Mouse (Mus musculus) MEL (cell line): ENCODE data around the gene Fam205a1.

Source experiments
- CTCF ChIP-seq, 3 experiments: IDR thresholded peaks in 2 of 3; conservative IDR thresholded peaks in 1 of 3; 2 replicates each; pipeline ENCODE4 v1.5.1; 2011 to 2012; ENCODE audit warnings: low read length in 3 of 3, low read depth in 2 of 3, mild to moderate bottlenecking in 2 of 3, improper control_type of control experiment in 1 of 3, inconsistent platforms in 1 of 3, mixed read lengths in 1 of 3, moderate library complexity in 1 of 3; ENCODE audit not compliant: control insufficient read depth in 1 of 3, insufficient read depth in 1 of 3, poor library complexity in 1 of 3, severe bottlenecking in 1 of 3
- EP300 ChIP-seq, 2 experiments: IDR thresholded peaks; 2 replicates each; pipeline ENCODE4 v1.6.1; 2011; ENCODE audit warnings: improper control_type of control experiment in 2 of 2, low read length in 2 of 2, low read depth in 1 of 2, mild to moderate bottlenecking in 1 of 2
- GATA1 ChIP-seq: IDR thresholded peaks from 2 replicates; pipeline ENCODE4 v1.6.1; 2011; ENCODE audit warnings: low read depth, low read length, improper control_type of control experiment
- HCFC1 ChIP-seq: IDR thresholded peaks from 2 replicates; pipeline ENCODE4 v1.6.1; 2012; ENCODE audit warnings: low read depth, mild to moderate bottlenecking, inconsistent platforms, low read length, improper control_type of control experiment, moderate library complexity
- MXI1 ChIP-seq: IDR thresholded peaks from 2 replicates; pipeline ENCODE4 v1.6.1; 2011; ENCODE audit warnings: mild to moderate bottlenecking, low read depth, low read length, improper control_type of control experiment
- MYC ChIP-seq: IDR thresholded peaks from 2 replicates; pipeline ENCODE4 v1.6.1; 2011; ENCODE audit warnings: low read depth, mild to moderate bottlenecking, low read length, improper control_type of control experiment, moderate library complexity
- TBP ChIP-seq: IDR thresholded peaks from 2 replicates; pipeline ENCODE4 v1.8.0; 2011; ENCODE audit warnings: low read depth, low read length, improper control_type of control experiment
- UBTF ChIP-seq: IDR thresholded peaks from 2 replicates; pipeline ENCODE4 v1.6.1; 2012; ENCODE audit warnings: low read depth, mild to moderate bottlenecking, inconsistent platforms, low read length, improper control_type of control experiment, moderate library complexity, borderline replicate concordance; ENCODE audit not compliant: insufficient read depth
- USF1 ChIP-seq: IDR thresholded peaks from 2 replicates; pipeline ENCODE4 v1.6.1; 2014; ENCODE audit warnings: low read depth, mild to moderate bottlenecking, inconsistent platforms, low read length, improper control_type of control experiment, moderate library complexity
- USF2 ChIP-seq, 2 experiments: IDR thresholded peaks; 2 replicates each; pipeline ENCODE4 v1.6.1; 2011 to 2012; ENCODE audit warnings: improper control_type of control experiment in 2 of 2, low read length in 2 of 2, borderline replicate concordance in 1 of 2, inconsistent platforms in 1 of 2, low read depth in 1 of 2, mild to moderate bottlenecking in 1 of 2; ENCODE audit not compliant: insufficient read depth in 1 of 2
- ZC3H11A ChIP-seq: IDR thresholded peaks from 2 replicates; pipeline ENCODE4 v1.6.1; 2012; ENCODE audit warnings: low read depth, mild to moderate bottlenecking, inconsistent platforms, low read length, improper control_type of control experiment
- ZNF384 ChIP-seq: IDR thresholded peaks from 2 replicates; pipeline ENCODE4 v1.6.1; 2012; ENCODE audit warnings: low read depth, mild to moderate bottlenecking, inconsistent platforms, low read length, improper control_type of control experiment

DNA sequence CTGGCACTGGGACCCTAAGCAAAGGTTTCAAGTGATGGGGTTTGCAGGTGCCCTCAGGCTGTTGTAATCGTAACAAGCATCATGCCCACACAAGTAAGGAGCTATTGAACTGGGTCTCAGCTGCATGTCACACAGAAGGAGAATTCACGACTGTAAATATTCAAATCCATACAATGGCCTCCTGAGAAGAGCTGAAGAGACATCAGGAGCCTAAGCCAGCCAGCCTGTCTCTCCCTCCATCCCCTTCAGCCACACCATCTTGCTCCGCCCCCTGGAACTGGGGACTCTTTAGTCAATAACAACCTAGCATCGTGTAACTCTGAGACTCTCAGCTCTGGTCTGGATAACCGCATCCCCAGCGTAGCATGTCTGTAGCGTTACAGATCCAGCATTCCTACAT, 37.5 kb upstream of the Fam205a1 start:
- no peak for TF ChIP-seq EP300 (IDR thresholded peaks at IDR 0.05; ENCODE audit: low read depth in 1 of 2, low read length in 2 of 2)
- TF ChIP-seq TBP = no peak
- TF ChIP-seq USF2 (IDR thresholded peaks at IDR 0.05; ENCODE audit: borderline replicate concordance in 1 of 2, insufficient read depth in 1 of 2, low read depth in 1 of 2, low read length in 2 of 2) = no peak
- TF ChIP-seq MYC = no peak
- TF ChIP-seq CTCF (IDR thresholded peaks at IDR 0.05 in 2 of 3, conservative IDR thresholded peaks at IDR 0.05 in 1 of 3; ENCODE audit: control insufficient read depth in 1 of 3, insufficient read depth in 1 of 3, low read depth in 2 of 3, low read length in 3 of 3, poor library complexity in 1 of 3, severe bottlenecking in 1 of 3) = no peak
- no peak for TF ChIP-seq ZC3H11A
- no peak for TF ChIP-seq GATA1
- no peak for TF ChIP-seq UBTF
- TF ChIP-seq MXI1 = no peak
- no peak for TF ChIP-seq ZNF384
- no peak for TF ChIP-seq HCFC1
- TF ChIP-seq USF1 = no peak
